Mouse (Mus musculus) heart, postnatal 0 days (tissue): ENCODE results near the gene Zfp108. TPM values are rescaled to one million over a fixed set of nuclear protein-coding genes. Genes with fewer than 3 reads are reported as not detected.

Experiments used
- ATAC-seq: fragments of 200-750 bp; cut with Nextera tagmentation; 2 replicates; pipeline ENCODE4 v1.8.0; 2017; ENCODE audit warnings: low read depth, moderate number of reproducible peaks, moderate library complexity; ENCODE audit not compliant: insufficient read depth
- DNase-seq: peaks from one replicate; pipeline ENCODE4 v3.0.0-alpha.2; 2016; ENCODE audit warnings: low spot score
- H3K27ac ChIP-seq: fragments of 300-500 bp; sonication (generic); 2 replicates; pipeline ENCODE4 v1.5.1; 2014; ENCODE audit warnings: low read depth, mild to moderate bottlenecking
- H3K27me3 ChIP-seq: fragments of 300-500 bp; sonication (generic); 2 replicates; pipeline ENCODE4 v1.6.1; 2014; ENCODE audit warnings: low read length, mixed read lengths; ENCODE audit not compliant: control insufficient read depth, insufficient read depth
- H3K36me3 ChIP-seq: fragments of 300-500 bp; sonication (generic); replicated peaks from 2 replicates; pipeline ENCODE4 v1.6.1; 2014; ENCODE audit warnings: low read length, mixed read lengths; ENCODE audit not compliant: control insufficient read depth, insufficient read depth
- H3K4me1 ChIP-seq: fragments of 300-500 bp; sonication (generic); 2 replicates; pipeline ENCODE4 v1.6.1; 2014; ENCODE audit warnings: antibody characterized with exemption; ENCODE audit not compliant: control insufficient read depth, insufficient read depth
- H3K4me2 ChIP-seq: fragments of 300-500 bp; sonication (generic); 2 replicates; pipeline ENCODE4 v1.6.1; 2014; ENCODE audit warnings: low read depth, mild to moderate bottlenecking, low read length, moderate library complexity
- H3K4me3 ChIP-seq: fragments of 300-500 bp; sonication (generic); 2 replicates; pipeline ENCODE4 v1.5.1; 2014; ENCODE audit warnings: low read depth, low read length
- H3K9ac ChIP-seq: fragments of 300-500 bp; sonication (generic); replicated peaks from 2 replicates; pipeline ENCODE4 v1.6.1; 2014; ENCODE audit warnings: low read depth, low read length, mixed read lengths
- H3K9me3 ChIP-seq: fragments of 300-500 bp; sonication (generic); replicated peaks from 2 replicates; pipeline ENCODE4 v1.6.1; 2016; ENCODE audit warnings: low read length; ENCODE audit not compliant: control insufficient read depth
- CTCF ChIP-seq: IDR thresholded peaks from 2 replicates; pipeline ENCODE4 v1.5.1; 2016; ENCODE audit warnings: antibody characterized with exemption, control low read depth, low read depth
- EP300 ChIP-seq: IDR thresholded peaks from 2 replicates; pipeline ENCODE4 v1.6.1; 2016; ENCODE audit warnings: antibody characterized with exemption, low read depth
- WGBS: fragments of 180-500 bp; shearing (Covaris S2); extraction: QIAGEN DNeasy Blood & Tissue Kit; methylation state at CpG from one replicate; pipeline ENCODE4 v1.1.7; 2014; 5-methylcytosine and 5-hydroxymethylcytosine counted together
- polyA plus RNA-seq: library from polyadenylated mRNA; unstranded; fragments of >200 nt; fragmentation: Nextera tagmentation; extraction: Ambion mirVana; gene quantifications from 2 replicates; pipeline ENCODE4 v1.2.1, GENCODE M21; 2015
- total RNA-seq: library from RNA; depleted of rRNA; stranded (reverse); fragments of >200 nt; gene quantifications from 2 replicates; pipeline ENCODE4 v1.2.3, GENCODE M21; 2014; ENCODE audit warnings: low replicate concordance

The Zfp108 gene
- total and polyA plus RNA-seq, 2 experiments from 2014 or later: 1.1 TPM

DNA sequence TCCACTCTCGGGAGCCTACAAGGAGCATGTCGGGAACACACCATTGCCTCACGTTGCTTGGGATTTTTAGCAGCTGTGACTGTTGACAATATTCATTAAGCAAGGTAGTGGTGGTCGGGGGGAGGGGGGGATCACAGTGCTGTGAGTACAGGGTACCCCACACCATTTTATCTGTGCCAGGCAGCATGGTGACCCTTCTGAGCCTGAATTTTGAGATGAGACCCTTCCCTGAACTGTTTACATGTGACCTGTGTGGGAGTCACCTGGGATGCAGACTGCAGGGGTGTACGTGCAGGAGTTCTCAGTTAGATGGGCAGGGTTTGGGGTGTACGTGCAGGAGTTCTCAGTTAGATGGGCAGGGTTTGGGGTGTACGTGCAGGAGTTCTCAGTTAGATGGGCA lies 41.8 kb downstream of the Zfp108 start:
- TF ChIP-seq CTCF: no peak
- TF ChIP-seq EP300: no peak
- Histone ChIP-seq H3K4me1 (peaks cover 4% of the 10 kb centered on the region), H3K9me3 (no peaks in the 10 kb centered on the region), H3K36me3 (peaks cover 46% of the 10 kb centered on the region), H3K27me3 (no peaks in the 10 kb centered on the region), H3K4me3 (no peak overlapping the region), H3K27ac (no peak overlapping the region), H3K4me2 (no peak overlapping the region), H3K9ac (no peak overlapping the region)
- WGBS: 96% methylated on average over 7 of the region's 7 CpGs
- ATAC-seq: no peak
- DNase-seq: no peak

DNA sequence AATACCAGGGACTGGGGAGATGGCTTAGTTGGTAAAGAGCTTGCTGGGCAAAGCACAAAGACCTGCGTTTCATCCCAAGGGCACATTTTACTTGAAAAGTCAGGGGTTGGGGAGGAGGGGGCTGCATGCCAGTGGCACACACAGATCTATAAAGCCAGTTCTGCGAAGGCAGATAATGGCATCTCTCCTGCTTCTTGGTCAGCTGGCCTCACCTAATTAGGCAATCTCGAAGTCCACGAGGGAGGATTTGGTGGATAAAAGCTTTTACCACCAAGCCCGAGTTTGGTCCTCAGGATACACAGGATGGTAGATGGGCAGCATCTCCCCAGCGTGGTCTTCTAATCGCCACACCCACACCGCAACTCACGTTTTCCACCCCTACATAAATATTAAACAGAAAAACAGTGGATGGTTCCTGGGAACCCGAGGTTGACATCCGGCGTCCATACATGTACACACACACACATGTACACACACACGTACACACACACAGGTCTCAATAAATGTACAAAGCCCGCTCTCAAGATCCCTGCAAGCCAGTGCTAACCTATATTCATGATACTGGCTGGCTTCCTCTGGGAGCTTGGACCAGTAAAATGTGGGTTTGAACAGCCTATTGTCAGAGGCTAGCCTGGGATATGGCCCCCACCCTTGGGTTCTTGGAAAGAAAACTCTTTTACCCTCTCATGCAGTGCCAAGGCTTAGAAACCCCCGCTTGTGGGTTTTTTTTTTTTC lies 42.9 kb downstream of the Zfp108 start:
- H3K4me1 ChIP-seq: peaks cover 4% of the 10 kb centered on the region
- H3K9me3 ChIP-seq: no peaks in the 10 kb centered on the region
- DNase-seq (no peak), ATAC-seq (no peak)
- no peak overlapping the region for H3K27ac ChIP-seq
- WGBS: 94% methylated on average over 15 of the region's 15 CpGs
- no peak overlapping the region for H3K9ac ChIP-seq
- TF ChIP-seq EP300 (no peak), CTCF (no peak)
- no peaks in the 10 kb centered on the region for H3K27me3 ChIP-seq
- no peak overlapping the region for H3K4me3 ChIP-seq
- no peak overlapping the region; the same call in 1 of the 2 replicates for H3K4me2 ChIP-seq
- H3K36me3 ChIP-seq: peaks cover 35% of the 10 kb centered on the region

DNA sequence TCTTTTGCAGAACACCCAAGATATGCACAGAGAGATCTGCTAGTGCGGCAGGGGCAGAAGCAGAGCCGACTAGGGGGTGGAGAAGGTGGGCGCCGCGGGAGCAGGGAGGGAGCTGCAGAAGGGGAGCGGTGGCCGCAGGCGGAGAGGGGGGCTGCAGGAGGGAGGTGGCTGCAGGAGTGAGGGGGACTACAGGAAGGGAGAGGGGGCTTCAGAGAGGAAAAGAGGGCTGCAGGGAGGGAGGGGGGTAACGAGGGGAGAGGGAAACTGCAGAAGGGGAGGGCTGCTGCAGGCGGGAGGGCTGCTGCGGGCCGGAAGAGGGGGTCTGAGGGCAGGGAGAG lies 44.0 kb downstream of the Zfp108 start:
- Histone ChIP-seq H3K9me3 (no peaks in the 10 kb centered on the region), H3K27ac (peak overlapping the region; percentile 36), H3K27me3 (no peaks in the 10 kb centered on the region), H3K4me2 (peak overlapping the region; percentile 86), H3K36me3 (peaks cover 34% of the 10 kb centered on the region), H3K9ac (peak overlapping the region; percentile 64), H3K4me1 (peaks cover 4% of the 10 kb centered on the region), H3K4me3 (peak overlapping the region; percentile 71)
- ATAC-seq (no peak), DNase-seq (no peak)
- TF ChIP-seq CTCF (no peak), EP300 (no peak)
- 1% methylated on average over 9 of the region's 12 CpGs for WGBS

GRCm38 (mm10) chr7:24298973-24299708 lies 44.5 kb downstream of the Zfp108 start:
- H3K4me3 ChIP-seq: peak overlapping the region; percentile 71

GRCm38 (mm10) chr7:24299823-24300481 lies 45.4 kb downstream of the Zfp108 start:
- 0 out of 2 replicates have a peak overlapping the region, but pooled peaks have one; percentile 12 for H3K9ac ChIP-seq
- peaks cover 4% of the 10 kb centered on the region for H3K4me1 ChIP-seq
- peaks cover 20% of the 10 kb centered on the region for H3K36me3 ChIP-seq
- H3K4me3 ChIP-seq: peak overlapping the region; percentile 71
- H3K27ac ChIP-seq: no peak overlapping the region
- no peaks in the 10 kb centered on the region for H3K27me3 ChIP-seq
- no peak for TF ChIP-seq EP300
- TF ChIP-seq CTCF: no peak
- peak overlapping the region; percentile 86 for H3K4me2 ChIP-seq
- WGBS: 2% methylated on average over 18 of the region's 18 CpGs
- ATAC-seq: 0 out of 2 replicates have a peak, but pooled peaks have one; percentile 13
- DNase-seq: no peak
- no peaks in the 10 kb centered on the region for H3K9me3 ChIP-seq

More at GRCm38 (mm10) chr7:24298973-24299708, 44.5 kb downstream of the Zfp108 start:
- peaks cover 4% of the 10 kb centered on the region for H3K4me1 ChIP-seq
- no peaks in the 10 kb centered on the region for H3K9me3 ChIP-seq
- H3K27me3 ChIP-seq: no peaks in the 10 kb centered on the region
- H3K27ac ChIP-seq: peak overlapping the region; percentile 36
- peaks cover 28% of the 10 kb centered on the region for H3K36me3 ChIP-seq
- TF ChIP-seq EP300: no peak
- peak; percentile 40 for TF ChIP-seq CTCF
- DNase-seq: peak; percentile 81
- ATAC-seq: peak; percentile 90
- WGBS: under 1% methylated on average over 47 of the region's 47 CpGs
- peak overlapping the region; percentile 64 for H3K9ac ChIP-seq
- H3K4me2 ChIP-seq: peak overlapping the region; percentile 86
